Mouse (Mus musculus) cerebellum, postnatal 25 days (tissue): ENCODE measurements around the gene Rgs19.

ENCODE experiments used
- DNase-seq, 2 experiments: peaks; one replicate each; pipeline ENCODE4 v3.0.0; 2021; ENCODE audit warnings: mixed read lengths in 2 of 2

Gene Rgs19

DNA sequence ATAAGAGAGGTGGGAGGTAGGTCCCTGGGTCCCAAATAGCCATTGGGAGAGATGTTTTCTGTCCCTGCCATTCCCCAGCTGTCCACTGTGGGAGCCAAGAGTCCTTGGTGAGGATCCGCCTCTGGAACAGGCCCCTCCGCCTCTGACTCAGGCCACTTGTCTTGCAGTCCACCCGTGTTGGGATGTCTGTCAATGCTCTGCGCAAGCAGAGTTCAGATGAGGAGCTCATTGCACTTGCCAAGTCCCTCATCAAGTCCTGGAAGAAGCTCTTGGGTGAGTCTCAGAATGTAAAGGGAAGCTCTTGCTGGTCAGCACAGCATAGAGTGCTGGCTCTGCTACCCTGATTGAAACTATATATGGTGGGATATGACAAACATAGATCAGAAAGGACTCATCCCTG, 10.4 kb downstream of the Rgs19 start:
- DNase-seq = no peak

- no peak for DNase-seq
Observed at GRCm38 (mm10) chr2:181681978-181682377, 11.8 kb downstream of the Rgs19 start.

GRCm38 (mm10) chr2:181680716-181681117, 13.1 kb downstream of the Rgs19 start:
- peak; percentile 57 to 62 for DNase-seq

DNA sequence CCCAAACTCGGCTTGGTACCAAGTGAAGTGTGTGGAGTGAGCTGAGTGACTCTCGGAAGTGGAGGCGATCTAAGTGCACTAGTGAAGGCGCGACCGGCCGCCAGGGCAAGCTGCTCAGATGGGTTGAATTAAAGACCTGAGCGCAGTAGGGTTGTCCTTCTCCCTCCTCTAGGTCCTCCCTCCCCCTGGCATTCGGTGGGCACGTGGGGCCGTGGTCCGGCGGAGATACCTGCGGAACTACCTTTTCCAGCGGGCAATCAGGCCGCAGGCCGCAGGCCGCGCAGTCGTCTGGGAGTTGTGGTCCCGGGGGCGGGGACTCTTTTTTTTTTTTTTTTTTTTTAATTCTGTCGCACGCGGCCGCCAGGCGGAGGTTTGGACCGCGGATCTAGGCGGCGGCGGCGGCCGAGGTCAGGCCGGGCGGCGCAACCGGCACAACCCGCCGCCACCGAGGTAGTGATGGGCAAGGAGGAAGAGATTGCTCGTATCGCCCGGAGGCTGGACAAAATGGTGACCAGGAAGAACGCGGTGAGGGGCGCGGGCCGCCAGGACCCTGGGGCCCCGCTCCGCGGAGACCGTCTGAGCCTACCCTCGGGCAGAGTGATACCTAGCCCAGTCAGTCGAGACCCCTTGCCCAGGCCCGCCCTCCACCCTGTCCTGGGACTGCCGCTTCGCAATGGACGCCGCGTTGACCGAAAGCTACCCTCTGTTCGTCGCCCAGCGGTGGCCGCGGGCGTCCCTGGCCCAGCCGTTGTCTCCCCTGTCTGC, 13.6 kb downstream of the Rgs19 start, which contains the start of gene Tcea2:
Gene Tcea2, plus strand, starts transcription at position 360 of the 765 bp plus-strand sequence.
- DNase-seq = peak; percentile 85 to 89

DNA sequence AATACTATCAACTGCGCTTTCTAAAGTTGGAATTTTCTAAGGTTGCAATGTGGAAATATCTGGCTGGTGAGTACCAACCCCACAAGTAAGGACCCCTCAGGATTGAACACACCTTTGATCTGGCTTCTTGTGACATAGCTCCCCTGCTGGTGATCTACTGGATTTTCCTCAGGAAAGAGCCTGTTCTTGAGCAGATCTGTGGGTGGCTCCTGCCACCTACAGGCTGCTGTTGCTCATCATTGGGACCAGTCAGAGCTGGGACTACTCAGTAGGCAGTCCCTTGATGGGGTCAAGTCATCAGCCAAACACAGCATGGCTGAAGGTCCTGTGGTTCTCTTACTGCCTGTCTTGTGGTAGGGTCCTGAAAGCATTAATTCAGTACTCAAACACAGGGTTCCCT, 15.0 kb downstream of the Rgs19 start:
- peak; percentile 63 to 75 for DNase-seq

DNA sequence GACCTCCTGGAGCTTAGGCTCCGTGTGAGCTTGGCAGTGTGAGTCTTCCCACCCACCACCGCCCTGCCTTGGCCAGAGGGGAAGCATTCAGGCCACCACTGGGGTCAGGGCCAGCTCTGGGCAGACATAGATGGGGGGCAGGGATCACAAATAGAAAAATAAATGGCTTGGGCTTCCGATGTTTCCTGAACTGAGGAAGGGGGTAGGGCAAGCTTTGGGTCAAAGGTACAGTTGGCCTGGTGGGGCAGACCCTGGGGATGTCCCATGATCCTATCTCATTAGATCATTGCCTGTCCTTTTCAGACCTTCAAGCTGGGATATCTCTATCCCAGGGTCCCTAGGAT, 16.1 kb downstream of the Rgs19 start:
- DNase-seq = no peak

GRCm38 (mm10) chr2:181677096-181677754, 16.6 kb downstream of the Rgs19 start:
- DNase-seq = no peak

DNA sequence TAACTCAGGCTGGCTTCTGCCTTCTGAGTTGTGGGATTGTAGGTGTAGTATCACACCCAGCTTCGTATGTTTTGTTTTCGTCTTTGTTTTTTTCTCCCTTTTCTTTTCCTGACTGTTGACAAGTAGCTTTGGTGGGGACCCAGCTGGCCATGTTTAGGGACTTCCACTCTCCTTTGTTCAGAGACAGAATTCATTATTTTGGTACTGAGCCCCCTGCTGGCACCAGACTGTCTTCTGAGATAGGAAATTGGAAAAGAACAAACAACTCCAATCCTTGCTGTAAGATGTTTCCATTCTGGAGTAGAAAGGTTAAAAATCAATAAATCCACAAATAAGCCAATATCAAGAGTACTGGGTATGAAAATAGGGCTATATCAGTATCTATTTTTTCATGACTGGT, 17.4 kb downstream of the Rgs19 start:
- no peak for DNase-seq

DNA sequence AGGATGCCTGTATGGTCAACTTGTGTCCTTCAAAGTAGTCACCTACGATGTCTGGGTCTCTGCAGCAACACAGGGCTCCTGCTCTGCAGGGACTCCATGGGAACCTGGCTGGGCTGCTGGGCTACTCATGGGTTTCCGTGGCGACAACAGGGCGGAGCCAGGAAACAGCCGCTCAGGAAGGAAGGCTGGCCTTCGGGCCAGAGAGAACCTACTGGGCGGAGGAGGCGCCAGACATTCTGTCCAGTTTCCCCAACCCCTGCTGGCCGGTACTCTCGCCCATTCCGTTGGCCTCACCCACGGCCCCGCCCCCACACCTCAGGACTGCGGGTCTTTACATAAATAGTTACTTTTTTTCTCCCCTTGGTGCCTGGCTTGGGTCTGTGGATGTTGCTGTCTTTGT, 18.3 kb downstream of the Rgs19 start:
- peak; percentile 44 to 64 for DNase-seq

GRCm38 (mm10) chr2:181674934-181675333, 18.8 kb downstream of the Rgs19 start:
- DNase-seq = no peak

DNA sequence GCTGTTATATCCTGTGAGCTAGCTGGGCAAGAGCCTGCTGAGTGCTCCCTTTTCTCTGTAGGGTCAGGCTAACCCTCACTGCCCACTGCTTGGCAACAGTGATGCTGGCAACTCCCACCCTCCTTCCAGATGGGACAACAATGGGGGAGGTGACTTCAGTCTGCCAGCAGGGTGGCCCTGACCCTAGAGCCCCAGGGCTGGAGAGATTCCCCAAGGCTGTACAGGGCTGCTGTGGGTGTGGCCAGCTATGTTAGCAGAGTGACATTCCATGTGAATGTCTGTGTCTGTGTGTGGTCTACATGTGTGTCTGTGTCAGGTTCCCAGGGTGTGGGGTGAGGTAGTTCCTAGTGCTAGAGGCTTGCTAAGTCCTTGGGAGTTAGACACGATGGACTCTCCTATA, 20.3 kb downstream of the Rgs19 start:
- DNase-seq = no peak

DNA sequence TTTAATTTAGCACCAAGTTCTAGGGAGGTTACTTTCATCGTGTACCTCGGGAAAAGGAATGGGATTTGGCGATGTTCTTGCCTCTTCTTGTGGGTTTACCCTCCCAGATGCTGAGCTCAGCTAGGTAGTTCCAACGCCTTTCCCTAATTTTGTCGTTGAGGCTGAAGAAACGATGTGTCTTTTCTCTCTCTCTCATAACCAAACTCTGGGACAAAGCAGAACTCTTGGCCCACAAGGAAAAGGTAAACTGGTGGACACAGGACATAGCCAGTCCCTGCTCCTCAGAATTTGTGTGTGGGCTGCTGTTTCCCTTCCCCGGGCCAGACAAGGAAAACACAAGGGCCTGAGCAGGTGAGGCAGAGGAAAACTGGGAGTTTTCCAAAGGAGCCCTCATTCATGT, 21.8 kb downstream of the Rgs19 start:
- DNase-seq = no peak

DNA sequence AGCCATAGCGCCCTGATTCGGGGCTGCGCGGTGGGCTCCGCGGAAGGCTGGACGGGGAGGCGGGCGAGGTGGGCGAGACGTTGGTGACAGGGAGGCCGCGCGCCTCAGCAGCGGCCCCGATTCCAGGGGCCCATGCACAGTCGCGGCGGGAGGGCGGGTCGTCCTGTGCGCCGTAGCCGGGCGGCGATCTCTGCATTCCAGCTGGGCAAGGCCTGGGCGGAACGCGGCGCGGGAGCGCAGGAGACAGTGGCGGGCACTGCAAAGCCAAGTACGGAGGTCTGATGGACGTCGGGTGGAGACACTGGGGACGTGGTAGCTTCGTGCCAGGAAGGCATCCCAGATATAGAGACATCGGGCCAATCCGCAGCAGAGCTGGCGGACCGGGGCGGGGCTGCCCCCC, 22.5 kb downstream of the Rgs19 start, which contains the start of gene Sox18:
Gene Sox18, minus strand, starts transcription at position 315 of the 400 bp plus-strand sequence.
- DNase-seq = no peak

- no peak for DNase-seq
Observed at GRCm38 (mm10) chr2:181670913-181671311, 22.9 kb downstream of the Rgs19 start.

GRCm38 (mm10) chr2:181670285-181670912, 23.4 kb downstream of the Rgs19 start:
- DNase-seq = no peak

DNA sequence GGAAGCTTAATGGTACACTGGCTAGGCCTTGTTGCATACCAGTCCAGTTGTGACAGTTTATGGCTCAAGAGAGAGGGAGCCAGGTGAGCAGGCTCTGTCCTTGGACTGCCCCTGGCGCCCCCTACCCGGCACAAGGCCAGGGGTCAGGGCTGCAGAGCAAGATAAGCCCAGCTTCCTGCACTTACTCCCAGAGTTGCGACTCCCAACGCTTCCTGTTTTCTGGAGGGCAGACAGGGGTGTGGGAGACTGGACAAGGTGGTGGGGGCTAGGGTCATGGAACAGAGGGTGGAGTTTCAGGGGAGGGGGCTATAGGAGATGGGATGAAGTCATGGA, 30.5 kb downstream of the Rgs19 start:
- no peak for DNase-seq

DNA sequence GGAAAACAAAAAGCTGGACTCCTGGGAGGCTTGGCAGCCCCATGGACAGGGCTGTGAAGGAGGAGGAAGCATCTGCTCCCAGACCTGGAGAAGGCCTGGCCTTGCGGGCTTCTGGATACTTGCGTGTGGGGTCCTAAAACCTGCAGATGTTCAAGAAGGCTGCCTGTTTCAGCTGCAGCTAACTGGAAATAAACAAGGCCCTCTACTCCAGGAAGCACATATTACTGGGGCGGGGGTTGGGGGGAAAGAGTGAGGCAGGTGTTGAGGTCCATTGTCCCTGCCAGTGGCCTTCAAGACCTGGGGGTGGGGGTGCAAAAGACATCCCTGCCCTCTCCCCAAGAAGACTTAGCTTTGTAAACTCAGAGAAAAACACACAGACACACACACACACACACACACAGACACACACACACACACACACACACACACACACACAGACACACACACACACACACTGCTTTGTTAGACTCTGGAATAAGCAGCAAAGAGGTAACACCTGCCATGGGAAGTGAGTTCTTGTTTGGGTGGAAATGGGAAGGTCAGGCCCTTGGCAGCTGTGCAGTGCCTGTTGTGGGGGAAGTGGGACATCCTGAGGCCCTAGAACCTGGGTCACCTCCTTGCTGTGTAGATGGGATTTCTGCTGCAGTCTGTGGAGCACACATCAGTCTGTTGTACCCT, 31.0 kb downstream of the Rgs19 start:
- DNase-seq = no peak

- peak; percentile 79 to 88 for DNase-seq
Observed at GRCm38 (mm10) chr2:181659609-181660055, 34.1 kb downstream of the Rgs19 start.

DNA sequence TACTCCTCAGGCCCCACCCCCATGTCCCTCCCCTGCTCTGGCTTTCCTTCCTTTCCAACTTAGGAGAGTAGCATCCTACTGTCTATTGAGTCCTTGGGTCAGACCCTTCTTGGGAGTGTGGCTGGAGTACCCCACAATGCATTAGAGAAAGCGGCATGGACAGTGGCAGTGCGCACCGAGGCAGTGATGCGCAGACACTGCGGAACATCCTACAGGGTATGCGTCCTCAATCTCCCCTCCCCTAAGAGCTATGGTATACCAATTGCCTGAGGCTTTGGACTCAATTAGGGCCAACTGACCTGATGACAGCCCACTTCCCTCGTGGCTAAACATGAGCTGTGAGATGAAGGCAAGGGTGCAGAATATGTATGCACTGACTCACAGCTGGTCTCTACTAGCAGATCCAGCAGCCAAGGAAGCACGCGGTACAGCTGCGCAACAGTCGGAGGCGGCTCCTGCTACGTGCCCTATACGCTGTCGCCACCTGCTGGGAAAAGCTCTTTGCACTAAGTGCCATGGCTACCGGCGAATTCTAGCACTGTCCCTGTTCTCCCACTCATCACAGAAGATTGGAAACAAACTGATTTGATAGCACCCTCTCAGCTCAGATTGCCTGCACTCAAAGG, 34.7 kb downstream of the Rgs19 start:
- peak in 1 of 2 experiments; percentile 48 for DNase-seq

DNA sequence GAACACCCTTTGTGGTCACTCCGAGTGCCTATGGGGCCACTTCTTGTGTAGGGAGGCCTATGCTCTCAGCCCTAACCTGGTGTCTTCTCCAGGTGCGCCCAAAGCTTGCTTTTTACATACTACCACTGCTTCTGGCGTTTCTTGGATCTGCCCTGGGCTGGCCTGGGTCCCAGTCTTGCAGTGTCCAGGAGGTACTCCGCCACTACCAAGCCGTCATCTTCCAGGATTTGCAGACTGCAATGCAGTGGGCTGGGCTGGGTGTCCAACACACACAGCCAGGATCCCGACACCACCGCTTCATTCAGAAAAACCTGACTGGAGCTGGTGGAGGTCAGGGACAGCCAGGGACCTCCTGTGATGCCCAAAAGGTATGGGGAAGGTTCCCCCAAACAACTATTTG, 35.2 kb downstream of the Rgs19 start:
- DNase-seq = peak in 1 of 2 experiments; percentile 40

GRCm38 (mm10) chr2:181657441-181657840, 36.3 kb downstream of the Rgs19 start:
- DNase-seq = no peak

DNA sequence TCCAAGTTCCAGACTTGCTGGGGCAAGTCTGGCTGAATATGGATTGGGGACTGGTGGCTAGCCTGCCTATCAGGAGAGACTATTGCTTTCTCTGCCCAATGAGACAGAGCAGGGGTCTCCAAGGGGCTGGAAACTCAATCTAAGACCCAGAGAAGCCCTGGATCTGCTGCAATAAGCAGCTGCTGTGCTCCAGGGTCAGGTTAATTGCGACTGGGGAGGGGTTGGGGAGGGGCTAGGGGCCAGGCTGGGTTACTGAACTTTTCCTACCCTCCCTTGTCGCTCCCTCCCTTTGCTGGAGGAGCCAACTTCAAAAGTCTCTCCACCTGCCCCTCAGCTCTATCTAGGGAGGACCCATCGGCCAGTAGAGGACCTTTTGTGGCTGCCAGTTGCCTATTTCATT, 37.0 kb downstream of the Rgs19 start, which contains the start of gene Gm29797:
Gene Gm29797, plus strand, starts transcription at position 301 of the 400 bp plus-strand sequence.
- no peak for DNase-seq

DNA sequence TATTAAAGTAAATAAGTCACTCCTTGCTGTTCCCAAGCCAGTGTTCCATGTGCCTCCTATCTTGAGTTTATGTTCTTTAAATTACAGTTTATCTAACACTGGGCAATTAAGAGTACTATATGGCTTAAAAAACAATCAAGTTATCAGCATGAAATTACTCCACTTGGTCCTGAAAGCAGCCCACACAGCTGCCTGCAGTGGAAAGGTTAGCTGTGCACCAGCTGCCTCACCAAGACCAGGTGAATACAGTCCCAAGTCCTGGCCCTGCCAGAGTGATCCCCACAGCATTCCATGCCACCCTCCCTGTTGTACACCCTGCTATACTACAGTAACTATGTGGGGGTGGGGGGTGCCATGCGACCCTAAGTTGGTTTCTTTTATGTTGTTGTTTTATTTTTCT, 40.3 kb downstream of the Rgs19 start:
- DNase-seq = no peak
